Mouse (Mus musculus) MEL-GATA-1-ER (cell line): Measurements from ENCODE around the gene Olfr138.

ENCODE experiments used
- DNase-seq: peaks from one replicate; pipeline ENCODE4 v3.0.0-alpha.2; 2012; ENCODE audit warnings: low read depth; ENCODE audit errors: extremely low read depth

The Olfr138 gene

GRCm38 (mm10) chr17:38260735-38261134 lies at the start of gene Olfr138:
Olfr138 (plus strand) TSS chr17:38261035.
- no peak for DNase-seq

DNA sequence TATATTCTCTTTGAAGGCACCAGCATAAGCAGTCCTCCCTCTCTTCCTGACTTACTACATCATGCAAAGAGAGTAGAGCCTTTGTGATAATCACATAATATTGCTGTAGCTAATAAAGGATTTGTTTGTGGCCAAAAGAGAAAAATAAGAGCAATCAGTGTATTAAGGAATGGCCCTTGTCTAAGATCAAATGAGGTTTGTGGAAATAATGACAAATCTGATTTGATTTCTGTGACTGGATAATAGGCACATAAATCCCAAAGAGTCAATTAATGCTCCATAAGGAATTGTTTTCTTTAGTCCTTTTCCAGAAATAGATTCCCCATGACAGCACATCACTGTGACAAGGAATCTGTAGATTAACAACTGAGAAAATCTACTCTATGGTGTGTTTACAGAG lies 46.6 kb downstream of the Olfr138 start, which contains the start of gene Olfr137:
Gene Olfr137, minus strand, starts transcription at position 101 of the 400 bp plus-strand sequence.
- DNase-seq, result no peak
